Mouse (Mus musculus): ENCODE data around the gene Zfp953. TPM values are rescaled to one million over a fixed set of nuclear protein-coding genes. Genes with fewer than 3 reads are reported as not detected.
A peak's percentile ranks its signal among the peaks of the same experiment; 100 is the strongest.
"Not testable (repeated sequence)": the region's sequence is repeated elsewhere in the genome, so short reads cannot be mapped to it uniquely, and the experiment has no call there.

Gene Zfp953
- polyA plus RNA-seq (2012; rRNA removed): 0.48 and 0.57 TPM in 2 replicates

DNA sequence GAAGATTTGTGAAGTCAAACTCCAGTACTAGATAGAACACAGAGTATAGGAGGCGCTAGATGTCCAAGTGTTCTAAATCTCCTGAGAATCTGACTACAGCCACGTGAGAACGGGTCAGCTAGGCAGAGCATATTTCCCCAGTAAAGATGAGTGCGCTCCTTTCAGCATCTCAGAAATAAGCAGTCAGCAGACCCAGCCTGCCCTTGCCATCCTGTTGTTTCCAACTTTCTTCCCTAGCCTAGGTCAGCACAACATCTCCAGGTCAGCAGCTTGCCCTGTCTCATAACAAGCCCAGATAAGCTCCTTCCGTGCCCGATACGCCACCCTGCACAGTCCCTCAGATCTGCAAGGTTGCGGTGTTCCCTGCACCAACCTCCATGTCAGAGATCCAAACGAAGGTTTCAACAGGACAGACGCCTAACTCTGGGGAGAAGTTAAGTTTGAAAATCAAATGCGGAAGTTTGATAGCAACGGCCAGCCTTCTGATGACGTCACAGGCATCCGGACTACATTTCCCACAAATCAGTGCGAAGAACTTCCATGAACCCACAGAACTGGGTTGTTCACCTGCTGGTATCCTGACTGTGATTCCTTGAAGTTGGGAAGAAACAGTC, at the start of gene Zfp953, which contains the start of gene Gm28044:
TSS of gene Zfp953 (minus strand) at position 475 of the 614 bp plus-strand sequence.
TSS of gene Gm28044 (minus strand) at position 406 of the 614 bp plus-strand sequence.
- Histone ChIP-seq H3K4me3 (ENCODE audit: insufficient read depth, low read length) (peak within 1 kb of the TSS; percentile 76), H3K27ac (ENCODE audit: insufficient read depth, low read length) (no peak within 1 kb of the TSS), H3K4me1 (ENCODE audit: control insufficient read depth, insufficient read depth, low read length) (no peaks in the 10 kb centered on the region)
- TF ChIP-seq CTCF (IDR thresholded peaks at IDR 0.05; ENCODE audit: extremely low read depth, insufficient read depth, low read length): no peak
- TF ChIP-seq POLR2A (IDR thresholded peaks at IDR 0.05; ENCODE audit: extremely low read depth, insufficient read depth, low read length): no peak

DNA sequence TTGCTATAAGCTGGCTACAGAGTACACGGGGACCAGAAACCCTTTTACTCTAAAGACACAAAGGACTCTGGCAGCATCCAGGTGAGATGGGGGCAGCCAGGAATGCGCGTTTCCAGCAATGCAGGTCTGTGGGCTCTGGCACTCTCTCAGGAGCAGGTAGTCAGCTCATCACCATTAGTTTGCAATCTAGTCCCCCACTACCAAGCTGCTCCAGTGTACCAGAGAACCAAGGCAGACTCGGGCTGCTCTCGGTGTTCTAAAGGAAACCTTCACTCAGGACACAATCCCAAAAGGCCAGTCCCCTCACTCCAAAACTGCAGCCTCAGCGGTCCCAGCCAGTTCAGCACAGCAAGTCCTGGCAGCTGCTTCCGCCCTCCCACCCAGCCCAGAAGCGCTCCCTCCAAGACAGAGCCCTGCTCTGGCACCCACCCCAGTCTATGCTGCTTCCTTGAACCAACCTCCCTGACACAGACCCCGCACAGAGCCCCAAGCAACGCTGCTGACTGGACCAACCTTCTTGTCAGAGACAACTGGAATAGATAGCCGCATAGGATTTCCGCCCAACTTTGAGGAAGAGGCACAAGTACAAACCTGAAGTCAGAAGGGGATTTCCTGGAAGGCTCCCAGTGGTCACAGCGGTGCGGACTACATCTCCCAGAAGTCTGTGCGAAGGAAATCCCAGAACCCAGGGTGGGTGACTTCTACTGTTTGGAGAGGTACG, 38.9 kb upstream of the Zfp953 start, which contains the start of gene Zfp429:
TSS of gene Zfp429 (minus strand) at position 637 of the 721 bp plus-strand sequence.
- peak within 1 kb of the TSS; percentile 81 for H3K4me3 ChIP-seq (ENCODE audit: insufficient read depth, low read length)
- not testable (repeated sequence) for H3K4me1 ChIP-seq (ENCODE audit: control insufficient read depth, insufficient read depth, low read length); H3K27ac ChIP-seq (ENCODE audit: insufficient read depth, low read length)

DNA sequence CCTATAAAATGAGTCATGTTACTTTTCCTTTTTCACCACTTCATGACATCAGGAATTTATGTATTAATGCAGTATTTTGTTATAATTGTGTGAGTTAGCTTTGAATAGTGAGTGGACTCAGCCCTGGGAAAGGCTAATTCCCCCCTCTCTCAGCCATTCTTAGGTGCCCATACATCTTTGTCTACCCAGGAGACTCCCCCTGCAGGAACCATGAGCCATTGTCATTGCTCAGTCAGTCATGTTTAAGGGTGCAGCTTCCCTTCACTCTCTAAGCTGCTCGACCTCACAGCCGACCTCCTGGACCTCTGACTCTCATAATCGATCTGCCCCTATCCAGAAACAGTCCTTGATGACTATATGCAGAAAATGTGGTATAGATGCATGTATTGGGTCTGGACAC, 15.8 kb upstream of the Zfp953 start:
- not testable (repeated sequence) for H3K4me1 ChIP-seq (ENCODE audit: control insufficient read depth, insufficient read depth, low read length); H3K27ac ChIP-seq (ENCODE audit: insufficient read depth, low read length); H3K4me3 ChIP-seq (ENCODE audit: insufficient read depth, low read length)

DNA sequence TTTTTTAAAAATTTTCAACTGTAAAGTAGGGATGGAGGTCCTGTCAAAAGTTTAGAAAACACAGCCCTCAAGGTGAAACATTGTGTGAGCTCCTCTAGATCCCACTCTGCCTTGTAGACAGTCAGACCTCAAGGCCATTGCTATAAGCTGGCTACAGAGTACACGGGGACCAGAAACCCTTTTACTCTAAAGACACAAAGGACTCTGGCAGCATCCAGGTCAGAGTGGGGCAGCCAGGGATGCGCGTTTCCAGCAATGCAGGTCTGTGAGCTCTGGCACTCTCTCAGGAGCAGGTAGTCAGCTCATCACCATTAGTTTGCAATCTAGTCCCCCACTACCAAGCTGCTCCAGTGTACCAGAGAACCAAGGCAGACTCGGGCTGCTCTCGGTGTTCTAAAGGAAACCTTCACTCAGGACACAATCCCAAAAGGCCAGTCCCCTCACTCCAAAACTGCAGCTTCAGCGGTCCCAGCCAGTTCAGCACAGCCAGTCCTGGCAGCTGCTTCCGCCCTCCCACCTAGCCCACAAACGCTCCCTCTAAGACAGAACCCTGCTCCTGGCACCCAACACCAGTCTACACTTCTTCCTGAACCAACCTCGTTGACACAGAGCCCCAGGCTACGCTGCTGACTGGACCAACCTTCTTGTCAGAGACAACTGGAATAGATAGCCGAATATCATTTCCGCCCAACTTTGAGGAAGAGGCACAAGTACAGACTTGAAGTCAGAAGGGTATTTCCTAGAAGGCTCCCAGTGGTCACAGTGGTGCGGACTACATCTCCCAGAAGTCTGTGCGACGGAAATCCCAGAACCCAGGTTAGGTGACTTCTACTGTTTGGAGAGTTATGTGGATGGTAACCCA, 14.9 kb upstream of the Zfp953 start, which contains the start of the genes Gm28041 and Zfp456:
TSS of gene Gm28041 (minus strand) at position 684 of the 862 bp plus-strand sequence.
TSS of gene Zfp456 (minus strand) at position 761 of the 862 bp plus-strand sequence.
- not testable (repeated sequence) for H3K27ac ChIP-seq (ENCODE audit: insufficient read depth, low read length); H3K4me1 ChIP-seq (ENCODE audit: control insufficient read depth, insufficient read depth, low read length)
- peak within 1 kb of the TSS; percentile 47 for H3K4me3 ChIP-seq (ENCODE audit: insufficient read depth, low read length)

DNA sequence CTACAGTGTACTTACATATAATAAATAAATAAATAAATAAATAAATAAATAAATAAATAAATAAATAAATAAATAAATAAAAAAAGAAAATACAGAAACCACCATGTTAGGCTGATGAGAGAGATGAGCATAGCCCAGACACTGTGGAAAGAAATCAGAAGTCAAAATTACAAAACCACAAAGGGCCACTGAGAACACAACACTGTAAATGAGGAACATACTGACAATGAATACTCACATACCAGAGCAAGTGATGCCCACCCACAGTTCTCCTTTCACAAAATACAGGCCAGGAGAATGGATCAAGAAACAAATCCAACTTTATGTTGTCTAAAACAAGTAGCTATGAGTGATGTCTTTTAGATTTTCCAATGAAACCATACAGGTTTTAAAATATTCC, 8.6 kb downstream of the Zfp953 start:
- no peaks in the 10 kb centered on the region for H3K4me1 ChIP-seq (ENCODE audit: control insufficient read depth, insufficient read depth, low read length)
- TF ChIP-seq CTCF (IDR thresholded peaks at IDR 0.05; ENCODE audit: extremely low read depth, insufficient read depth, low read length) (no peak), POLR2A (IDR thresholded peaks at IDR 0.05; ENCODE audit: extremely low read depth, insufficient read depth, low read length) (no peak)
- H3K4me3 ChIP-seq (ENCODE audit: insufficient read depth, low read length): no peak overlapping the region
- no peak overlapping the region for H3K27ac ChIP-seq (ENCODE audit: insufficient read depth, low read length)

DNA sequence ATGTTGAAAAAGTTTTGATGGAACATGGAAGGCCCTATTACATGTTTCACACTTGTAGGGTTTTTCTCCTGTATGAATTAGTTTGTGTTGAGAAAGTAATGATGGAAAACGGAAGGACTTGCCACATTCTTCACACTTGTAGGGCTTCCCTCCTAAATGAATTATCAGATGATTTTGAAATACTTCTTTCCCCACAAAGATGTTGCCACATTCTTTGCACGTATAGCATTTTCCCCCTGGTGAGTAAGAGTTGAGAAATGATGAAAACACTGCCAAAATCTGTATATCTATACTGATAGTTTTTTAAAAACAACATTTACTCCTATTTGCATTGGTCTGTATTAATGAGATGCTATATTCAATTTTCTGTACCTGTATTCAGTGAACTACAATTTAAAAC, 17.0 kb downstream of the Zfp953 start:
- Histone ChIP-seq H3K4me1 (ENCODE audit: control insufficient read depth, insufficient read depth, low read length) (no peaks in the 10 kb centered on the region), H3K27ac (ENCODE audit: insufficient read depth, low read length) (no peak overlapping the region), H3K4me3 (ENCODE audit: insufficient read depth, low read length) (no peak overlapping the region)
- TF ChIP-seq POLR2A (IDR thresholded peaks at IDR 0.05; ENCODE audit: extremely low read depth, insufficient read depth, low read length): no peak
- no peak for TF ChIP-seq CTCF (IDR thresholded peaks at IDR 0.05; ENCODE audit: extremely low read depth, insufficient read depth, low read length)

DNA sequence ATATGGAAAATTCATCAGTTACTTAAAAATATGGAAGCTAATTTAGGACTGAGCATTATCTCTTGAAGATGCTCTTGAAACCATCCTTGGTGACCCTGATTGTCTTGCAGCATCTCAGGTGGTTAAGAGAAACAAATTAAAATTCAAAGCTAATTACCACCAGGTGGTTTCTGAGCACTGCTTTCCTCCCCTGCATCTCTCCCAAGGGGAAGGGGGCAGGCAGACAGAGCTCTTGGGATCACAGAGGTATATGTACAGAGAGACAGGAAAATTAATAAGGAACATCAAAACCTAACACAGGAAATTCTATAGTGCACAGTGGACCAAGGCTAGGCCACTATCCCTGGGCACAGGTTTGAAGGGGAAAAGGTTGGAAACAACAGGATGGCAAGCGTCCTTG, 27.5 kb downstream of the Zfp953 start:
- peaks cover 2% of the 10 kb centered on the region; the same call in 1 of the 2 replicates for H3K4me1 ChIP-seq (ENCODE audit: control insufficient read depth, insufficient read depth, low read length)
- TF ChIP-seq CTCF (IDR thresholded peaks at IDR 0.05; ENCODE audit: extremely low read depth, insufficient read depth, low read length) (no peak), POLR2A (IDR thresholded peaks at IDR 0.05; ENCODE audit: extremely low read depth, insufficient read depth, low read length) (no peak)
- peak overlapping the region; percentile 61; the same call in 1 of the 2 replicates for H3K4me3 ChIP-seq (ENCODE audit: insufficient read depth, low read length)
- no peak overlapping the region for H3K27ac ChIP-seq (ENCODE audit: insufficient read depth, low read length)

DNA sequence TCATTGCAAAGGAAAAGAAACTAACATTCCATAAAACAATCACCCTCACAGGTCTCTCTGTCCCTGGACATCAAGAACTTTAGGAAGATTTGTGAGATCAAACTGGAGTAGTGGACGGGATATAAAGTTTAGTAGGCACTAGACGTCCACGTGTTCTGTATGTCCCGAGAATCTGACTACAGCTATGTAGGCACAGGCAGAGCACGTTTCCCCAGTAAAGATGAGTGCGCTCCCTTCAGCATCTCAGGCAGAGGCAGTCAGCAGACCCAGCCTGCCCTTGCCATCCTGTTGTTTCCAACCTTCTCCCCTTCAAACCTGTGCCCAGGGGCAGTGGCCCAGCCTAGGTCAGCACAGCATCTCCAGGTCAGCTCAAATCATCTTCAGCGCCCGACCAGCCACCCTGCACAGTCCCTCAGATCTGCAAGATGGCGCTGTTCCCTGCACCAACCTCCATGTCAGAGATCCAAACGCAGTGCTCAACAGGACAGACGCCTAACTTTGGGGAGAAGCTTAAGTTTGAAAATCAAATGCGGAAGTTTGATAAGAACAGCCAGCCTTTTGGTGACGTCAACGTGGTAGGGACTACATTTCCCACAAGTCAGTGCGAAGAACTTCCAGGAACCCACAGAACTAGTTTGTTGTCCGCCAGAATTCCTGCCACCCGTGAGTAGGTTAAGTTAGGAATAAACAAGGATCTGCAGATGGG, 28.2 kb downstream of the Zfp953 start, which contains the start of gene Zfp595:
TSS of gene Zfp595 (minus strand) at position 552 of the 706 bp plus-strand sequence.
- H3K27ac ChIP-seq (ENCODE audit: insufficient read depth, low read length): no peak within 1 kb of the TSS
- TF ChIP-seq CTCF (IDR thresholded peaks at IDR 0.05; ENCODE audit: extremely low read depth, insufficient read depth, low read length) (no peak), POLR2A (IDR thresholded peaks at IDR 0.05; ENCODE audit: extremely low read depth, insufficient read depth, low read length) (peak; percentile 30; the same call in 1 of the 2 replicates)

DNA sequence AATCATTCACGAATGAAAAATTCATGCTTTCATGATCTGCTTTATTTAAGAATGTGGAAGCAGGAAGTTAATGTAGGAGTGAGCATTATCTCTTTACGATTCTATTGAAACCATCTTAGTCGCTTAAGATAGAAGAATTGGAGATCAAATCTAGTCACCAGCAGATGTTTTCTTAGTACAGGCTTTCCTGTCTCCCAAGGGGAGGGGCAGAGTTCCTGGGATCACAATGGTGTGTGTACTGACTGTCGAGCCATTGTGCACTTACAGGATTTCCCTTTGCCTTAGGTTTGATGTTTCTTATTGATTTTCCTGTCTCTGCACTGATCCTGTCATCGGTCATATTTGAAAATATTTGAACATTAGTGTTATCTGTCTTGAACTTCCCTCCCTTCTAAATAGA, 53.7 kb downstream of the Zfp953 start:
- TF ChIP-seq POLR2A (IDR thresholded peaks at IDR 0.05; ENCODE audit: extremely low read depth, insufficient read depth, low read length) (no peak), CTCF (IDR thresholded peaks at IDR 0.05; ENCODE audit: extremely low read depth, insufficient read depth, low read length) (no peak)
- Histone ChIP-seq H3K4me1 (ENCODE audit: control insufficient read depth, insufficient read depth, low read length) (no peaks in the 10 kb centered on the region), H3K4me3 (ENCODE audit: insufficient read depth, low read length) (peak overlapping the region; percentile 95; the same call in 1 of the 2 replicates), H3K27ac (ENCODE audit: insufficient read depth, low read length) (no peak overlapping the region)

More for the DNA sequence above, 28.2 kb downstream of the Zfp953 start, which contains the start of gene Zfp595:
- Histone ChIP-seq H3K4me1 (ENCODE audit: control insufficient read depth, insufficient read depth, low read length) (peaks cover 2% of the 10 kb centered on the region; the same call in 1 of the 2 replicates), H3K4me3 (ENCODE audit: insufficient read depth, low read length) (peak within 1 kb of the TSS; percentile 61)

Measured in cortical plate, adult 2 months (tissue).